8 mouse cellular contexts compared by ENCODE assay signal in the genomic region with DNA sequence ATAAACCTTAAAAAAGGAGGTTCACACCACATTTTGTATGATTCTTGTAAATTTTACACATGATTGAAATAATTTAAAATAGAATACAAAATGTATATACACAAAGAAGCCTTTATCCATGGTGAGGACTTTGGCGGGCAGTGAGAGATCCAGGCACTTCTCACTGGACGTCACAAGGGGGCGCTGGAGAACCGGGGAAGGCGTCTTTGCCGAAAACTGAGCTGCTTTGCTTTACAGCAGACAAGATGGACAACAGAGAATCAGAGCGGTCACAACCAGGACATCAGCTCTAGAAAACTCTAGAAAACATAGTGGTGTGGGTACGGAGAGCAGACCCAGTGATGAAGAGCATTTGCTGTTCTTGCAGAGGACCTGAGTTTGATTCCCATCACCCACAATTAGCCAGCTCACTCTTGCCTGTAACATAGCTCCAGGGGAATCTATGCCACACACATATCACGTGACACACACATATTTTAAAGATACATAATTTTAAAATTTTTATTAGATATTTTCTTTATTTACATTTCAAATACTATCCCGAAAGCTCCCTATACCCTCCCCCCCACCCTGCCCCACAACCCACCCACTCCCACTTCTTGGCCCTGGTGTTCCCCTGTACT. TPM values are rescaled to one million over a fixed set of nuclear protein-coding genes. Genes with fewer than 3 reads are reported as not detected.
DNase-seq lines count a peak whose midpoint lies in the region; ATAC-seq and TF ChIP-seq lines count a peak whose summit lies in the region.

No protein-coding gene starts in this region.

- TF ChIP-seq EP300 in heart, postnatal 0 days (IDR thresholded peaks at IDR 0.05; ENCODE audit: low read depth), result no peak

- H3K4me2 ChIP-seq in heart, postnatal 0 days (ENCODE audit: low read depth, low read length), result no peak overlapping the region
- peak overlapping the region; percentile 32; the same call in 1 of the 2 replicates for H3K4me2 ChIP-seq in lung, embryonic 16.5 days (ENCODE audit: low read depth, low read length)

- peak; percentile 85 for TF ChIP-seq CTCF in bone marrow macrophage, adult 2 months (IDR thresholded peaks at IDR 0.05; ENCODE audit: low read depth, low read length)
- peak; percentile 85 for TF ChIP-seq CTCF in embryonic fibroblast, embryonic 13.5 days (IDR thresholded peaks at IDR 0.05; ENCODE audit: borderline replicate concordance, insufficient read depth, low read length)
- peak; percentile 95 for TF ChIP-seq CTCF in heart, postnatal 0 days (IDR thresholded peaks at IDR 0.05; ENCODE audit: low read depth)

- H3K9ac ChIP-seq in heart, postnatal 0 days (replicated peaks; ENCODE audit: low read depth, low read length), result no peak overlapping the region
- H3K9ac ChIP-seq in lung, embryonic 16.5 days (ENCODE audit: low read length), result no peak overlapping the region

- peak; percentile 78 for ATAC-seq in CD4-positive, CD25-positive, alpha-beta regulatory T cell, adult 4 months
- peak; percentile 63; the same call in 1 of the 2 replicates for ATAC-seq in heart, postnatal 0 days (ENCODE audit: insufficient read depth, low read depth)
- ATAC-seq in lung, embryonic 16.5 days (ENCODE audit: low read depth), result no peak

- H3K9me3 ChIP-seq in heart, postnatal 0 days (replicated peaks; ENCODE audit: control insufficient read depth, low read length), result no peaks in the 10 kb centered on the region
- no peaks in the 10 kb centered on the region for H3K9me3 ChIP-seq in lung, embryonic 16.5 days (ENCODE audit: control insufficient read depth, low read length)

- peak; percentile 79 for DNase-seq in heart, postnatal 0 days (ENCODE audit: low spot score)
- peak; percentile 67 to 89 for DNase-seq in kidney, postnatal 36 days
- peak; percentile 83 for DNase-seq in ovary, postnatal 36 days (ENCODE audit: low spot score)
- DNase-seq in thymus, postnatal 14 days, result peak; percentile 81

- TF ChIP-seq POLR2A in bone marrow macrophage, adult 2 months (IDR thresholded peaks at IDR 0.05; ENCODE audit: borderline replicate concordance, low read depth, low read length), result no peak
- no peak for TF ChIP-seq POLR2A in embryonic fibroblast, embryonic 13.5 days (IDR thresholded peaks at IDR 0.05; ENCODE audit: low read depth, low read length)

- H3K36me3 ChIP-seq in heart, postnatal 0 days (replicated peaks; ENCODE audit: control insufficient read depth, insufficient read depth, low read length), result no peaks in the 10 kb centered on the region
- no peaks in the 10 kb centered on the region for H3K36me3 ChIP-seq in lung, embryonic 16.5 days (ENCODE audit: control insufficient read depth, insufficient read depth, low read length)

- 18% methylated on average over 10 of the region's 10 CpGs for WGBS in heart, postnatal 0 days
- WGBS in lung, embryonic 16.5 days, result 18% methylated on average over 10 of the region's 10 CpGs

- H3K4me3 ChIP-seq in bone marrow macrophage, adult 2 months (ENCODE audit: insufficient read depth, low read length), result no peak overlapping the region
- H3K4me3 ChIP-seq in embryonic fibroblast, embryonic 13.5 days (ENCODE audit: insufficient read depth, low read length), result no peak overlapping the region
- H3K4me3 ChIP-seq in heart, postnatal 0 days (ENCODE audit: low read depth, low read length), result no peak overlapping the region
- no peak overlapping the region for H3K4me3 ChIP-seq in lung, embryonic 16.5 days (ENCODE audit: low read length)

- H3K27me3 ChIP-seq in heart, postnatal 0 days (ENCODE audit: control insufficient read depth, insufficient read depth, low read length), result no peaks in the 10 kb centered on the region
- no peaks in the 10 kb centered on the region for H3K27me3 ChIP-seq in lung, embryonic 16.5 days (ENCODE audit: control insufficient read depth, insufficient read depth, low read depth, low read length)

- no peaks in the 10 kb centered on the region for H3K4me1 ChIP-seq in bone marrow macrophage, adult 2 months (ENCODE audit: control insufficient read depth, insufficient read depth, low read length)
- H3K4me1 ChIP-seq in embryonic fibroblast, embryonic 13.5 days (ENCODE audit: control insufficient read depth, insufficient read depth, low read length), result no peaks in the 10 kb centered on the region
- H3K4me1 ChIP-seq in heart, postnatal 0 days (ENCODE audit: control insufficient read depth, insufficient read depth), result no peaks in the 10 kb centered on the region
- no peaks in the 10 kb centered on the region for H3K4me1 ChIP-seq in lung, embryonic 16.5 days (replicated peaks; ENCODE audit: control insufficient read depth, insufficient read depth, low read length)

- no peak overlapping the region for H3K27ac ChIP-seq in bone marrow macrophage, adult 2 months (ENCODE audit: insufficient read depth, low read depth, low read length)
- H3K27ac ChIP-seq in embryonic fibroblast, embryonic 13.5 days (ENCODE audit: insufficient read depth, low read length), result no peak overlapping the region
- H3K27ac ChIP-seq in heart, postnatal 0 days (ENCODE audit: low read depth), result no peak overlapping the region
- H3K27ac ChIP-seq in lung, embryonic 16.5 days (ENCODE audit: low read length), result no peak overlapping the region

RNA-seq across cellular contexts. Expression of a gene that starts 6.0 kb away (rescaled TPM):
- polyA plus RNA-seq in CD4-positive, CD25-positive, alpha-beta regulatory T cell, adult 4 months (2017; shearing (Covaris generic)), result 10 to 100 TPM; 20.0 to 20.3 TPM
- 0.63 and 1.5 TPM in 2 replicates for polyA plus RNA-seq in bone marrow macrophage, adult 2 months (2012; ENCODE audit: insufficient read depth, insufficient read length, missing spikeins)
- polyA plus RNA-seq in embryonic fibroblast, embryonic 13.5 days (2011; ENCODE audit: insufficient read length, low read depth, missing spikeins), result not detected in 2 replicates
- not detected in 2 replicates for total RNA-seq in heart, postnatal 0 days (2014; rRNA removed; ENCODE audit: low replicate concordance)
- 0.07 and 0.52 TPM in 2 replicates for polyA plus RNA-seq in heart, postnatal 0 days (2015; fragmentation: Nextera tagmentation; extraction: Ambion mirVana)
- 8.5 and 12.9 TPM in 2 replicates for polyA plus RNA-seq in lung, embryonic 16.5 days (2015; fragmentation: Nextera tagmentation; extraction: Ambion mirVana)

RNA-seq across cellular contexts. Expression of a gene that starts 16.1 kb away (rescaled TPM):
- polyA plus RNA-seq in CD4-positive, CD25-positive, alpha-beta regulatory T cell, adult 4 months (2017; shearing (Covaris generic)), result 10 to 100 TPM; 22.0 to 29.5 TPM
- 25.9 and 29.7 TPM in 2 replicates for polyA plus RNA-seq in bone marrow macrophage, adult 2 months (2012; ENCODE audit: insufficient read depth, insufficient read length, missing spikeins)
- 8.6 and 12.5 TPM in 2 replicates for polyA plus RNA-seq in embryonic fibroblast, embryonic 13.5 days (2011; ENCODE audit: insufficient read length, low read depth, missing spikeins)
- total RNA-seq in heart, postnatal 0 days (2014; rRNA removed; ENCODE audit: low replicate concordance), result 4.3 and 9.0 TPM in 2 replicates
- 21.1 and 26.5 TPM in 2 replicates for polyA plus RNA-seq in heart, postnatal 0 days (2015; fragmentation: Nextera tagmentation; extraction: Ambion mirVana)
- 19.6 and 20.4 TPM in 2 replicates for polyA plus RNA-seq in lung, embryonic 16.5 days (2015; fragmentation: Nextera tagmentation; extraction: Ambion mirVana)

RNA-seq across cellular contexts. Expression of a gene that starts 27.6 kb away (rescaled TPM):
- polyA plus RNA-seq in CD4-positive, CD25-positive, alpha-beta regulatory T cell, adult 4 months (2017; shearing (Covaris generic)), result 1,000 to 10,000 TPM; 1,055 to 1,337 TPM
- polyA plus RNA-seq in bone marrow macrophage, adult 2 months (2012; ENCODE audit: insufficient read depth, insufficient read length, missing spikeins), result 1,592 and 1,654 TPM in 2 replicates
- 11.4 and 20.1 TPM in 2 replicates for polyA plus RNA-seq in embryonic fibroblast, embryonic 13.5 days (2011; ENCODE audit: insufficient read length, low read depth, missing spikeins)
- 71.4 and 234 TPM in 2 replicates for total RNA-seq in heart, postnatal 0 days (2014; rRNA removed; ENCODE audit: low replicate concordance)
- 339 and 342 TPM in 2 replicates for polyA plus RNA-seq in heart, postnatal 0 days (2015; fragmentation: Nextera tagmentation; extraction: Ambion mirVana)
- 306 and 325 TPM in 2 replicates for polyA plus RNA-seq in lung, embryonic 16.5 days (2015; fragmentation: Nextera tagmentation; extraction: Ambion mirVana)

RNA-seq across cellular contexts. Expression of a gene that starts 48.0 kb away (rescaled TPM):
- not detected for polyA plus RNA-seq in CD4-positive, CD25-positive, alpha-beta regulatory T cell, adult 4 months (2017; shearing (Covaris generic))
- polyA plus RNA-seq in bone marrow macrophage, adult 2 months (2012; ENCODE audit: insufficient read depth, insufficient read length, missing spikeins), result not detected in 2 replicates
- not detected in 2 replicates for polyA plus RNA-seq in embryonic fibroblast, embryonic 13.5 days (2011; ENCODE audit: insufficient read length, low read depth, missing spikeins)
- total RNA-seq in heart, postnatal 0 days (2014; rRNA removed; ENCODE audit: low replicate concordance), result 0.12 and 15.6 TPM in 2 replicates
- 17.6 and 23.3 TPM in 2 replicates for polyA plus RNA-seq in heart, postnatal 0 days (2015; fragmentation: Nextera tagmentation; extraction: Ambion mirVana)
- polyA plus RNA-seq in lung, embryonic 16.5 days (2015; fragmentation: Nextera tagmentation; extraction: Ambion mirVana), result 0.09 TPM in 1 of 2 replicates, not detected in the other

Comparison
In these comparisons a context has a peak if more than half of its experiments do, and no peak if none do; other contexts are left out.
1. RNA of a gene that starts 27.6 kb away (polyA plus RNA-seq): 1,592 to 1,654 TPM in bone marrow macrophage, adult 2 months, 1,055 to 1,337 TPM in CD4-positive, CD25-positive, alpha-beta regulatory T cell, adult 4 months, 339 to 342 TPM in heart, postnatal 0 days and 306 to 325 TPM in lung, embryonic 16.5 days; 11.4 to 20.1 TPM in embryonic fibroblast, embryonic 13.5 days; every median in the first group is over 10 times any median in the second.
2. Peak in every context shown above with its lines, with median percentiles within 50 percentile points of each other: CTCF ChIP-seq and DNase-seq.